Mouse (Mus musculus): ENCODE results near the gene Fmo5.

Fmo5 gene

DNA sequence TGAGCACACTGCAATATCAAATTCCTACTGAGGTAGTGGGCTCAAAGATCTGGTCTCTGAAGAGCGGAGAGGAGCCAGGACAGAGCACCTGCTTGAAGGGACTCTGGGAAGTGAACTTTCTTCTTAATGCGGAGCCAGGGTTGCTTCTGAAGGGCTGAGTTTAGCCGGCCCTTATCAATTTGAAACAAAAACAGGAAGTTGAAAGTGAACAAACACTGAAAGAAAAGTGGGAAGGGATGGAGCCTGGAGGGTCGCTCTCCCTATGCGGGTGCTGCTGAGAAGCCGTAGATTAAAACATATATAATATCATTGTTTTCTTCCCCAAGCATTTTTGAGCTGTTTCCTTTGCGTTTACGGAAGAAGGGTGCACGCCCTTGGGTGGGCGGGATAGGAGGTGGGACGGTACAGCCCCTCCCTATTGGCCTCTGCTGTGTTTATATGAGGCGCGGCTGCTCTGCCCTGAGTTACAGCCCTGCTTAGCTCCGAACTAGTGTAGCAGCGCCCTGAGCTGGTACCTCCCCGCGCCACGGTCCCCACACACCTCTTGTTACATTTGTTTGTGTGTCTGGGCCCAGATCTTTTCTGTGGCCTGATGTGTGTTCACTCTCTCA is at the start of gene Fmo5:
Gene Fmo5 (plus strand): TSS at position 414 of the 611 bp plus-strand sequence.
- DNase-seq (ENCODE audit: low read depth, low spot score) = no peak

- DNase-seq (ENCODE audit: low read depth, low spot score) = peak; percentile 86
Observed at GRCm38 (mm10) chr3:97585383-97586160, 43.0 kb upstream of the Fmo5 start.

DNA sequence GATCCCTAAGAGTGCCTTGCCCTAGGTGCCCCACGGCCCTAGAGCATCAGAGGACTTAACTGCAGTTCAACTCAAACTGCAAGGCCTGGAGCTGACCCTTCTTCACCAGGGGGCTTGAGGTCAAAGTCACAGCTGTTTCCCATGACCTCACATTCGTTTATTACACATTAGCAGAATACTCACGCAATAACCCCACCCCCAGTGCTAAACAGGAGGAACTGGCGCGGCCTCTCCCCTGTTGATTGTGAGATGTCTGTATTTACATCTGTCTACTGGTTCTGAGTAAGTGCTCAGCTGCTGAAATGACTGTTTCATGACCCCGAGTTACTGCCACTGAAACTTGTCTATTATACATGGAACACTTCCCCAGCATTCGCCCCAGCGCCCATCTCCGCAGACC is 40.9 kb upstream of the Fmo5 start:
- DNase-seq (ENCODE audit: low read depth, low spot score) = peak; percentile 11

DNA sequence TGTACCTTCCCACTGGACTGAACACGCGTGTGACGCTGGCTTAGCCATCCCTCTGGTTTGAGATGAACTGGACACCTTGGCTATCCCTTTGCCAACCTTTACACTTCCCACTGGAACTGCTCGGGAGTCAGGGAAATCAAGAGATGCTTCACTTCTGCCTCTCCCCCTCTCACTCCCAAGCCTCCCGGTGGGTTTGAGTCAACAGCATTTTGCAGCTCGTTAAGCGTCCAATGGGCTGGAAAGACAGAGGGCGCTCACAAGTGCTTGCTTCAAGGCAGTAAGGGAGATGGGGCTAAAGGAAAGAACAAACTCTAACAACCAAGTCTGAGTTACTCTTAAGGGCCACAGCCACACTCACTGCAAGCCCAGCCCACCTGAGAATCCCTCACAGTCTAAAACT is 37.9 kb upstream of the Fmo5 start:
- DNase-seq (ENCODE audit: low read depth, low spot score) = no peak

DNA sequence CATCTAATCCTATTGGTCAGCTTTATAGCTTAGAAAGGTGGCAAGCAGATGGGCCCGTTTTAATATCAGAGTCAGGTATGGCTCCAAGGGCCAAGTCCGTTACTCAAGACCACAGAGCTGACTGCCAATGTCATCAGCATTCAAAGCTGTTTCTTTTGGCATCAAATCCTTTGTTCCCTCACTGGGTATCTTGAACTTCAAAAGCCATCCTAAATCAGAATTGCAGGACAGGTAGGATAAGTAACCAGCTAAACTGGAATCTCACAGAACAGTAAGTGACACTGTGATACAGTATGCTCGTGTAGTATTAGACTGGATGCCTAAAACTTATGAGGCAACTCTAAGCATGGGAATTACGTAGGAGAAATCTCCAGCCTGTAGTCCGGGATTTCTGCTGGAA is 35.5 kb upstream of the Fmo5 start:
- DNase-seq (ENCODE audit: low read depth, low spot score) = no peak

DNA sequence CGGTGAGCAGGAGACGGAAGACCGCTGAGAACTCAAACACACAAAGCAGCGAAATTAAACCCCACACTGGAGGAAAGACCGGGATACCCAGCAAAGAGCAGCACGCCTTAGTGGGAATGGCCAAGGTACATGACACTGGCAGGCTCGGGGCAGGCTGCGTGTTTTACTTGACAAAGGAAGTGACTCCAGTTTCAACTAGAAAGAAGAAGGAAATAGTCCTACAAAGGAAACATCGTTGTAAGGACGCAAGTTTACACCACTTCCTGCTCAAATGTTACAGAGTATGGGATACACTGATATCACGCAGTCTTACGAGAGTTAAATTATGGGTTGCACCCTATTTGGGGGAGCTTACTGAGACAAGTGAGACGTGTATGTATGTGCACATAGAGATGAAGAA is 34.5 kb upstream of the Fmo5 start:
- DNase-seq (ENCODE audit: low read depth, low spot score) = no peak

- DNase-seq (ENCODE audit: low read depth, low spot score) = no peak
Observed at GRCm38 (mm10) chr3:97595066-97595465, 33.5 kb upstream of the Fmo5 start.

- no peak for DNase-seq (ENCODE audit: low read depth, low spot score)
Observed at GRCm38 (mm10) chr3:97596796-97597195, 31.8 kb upstream of the Fmo5 start.

DNA sequence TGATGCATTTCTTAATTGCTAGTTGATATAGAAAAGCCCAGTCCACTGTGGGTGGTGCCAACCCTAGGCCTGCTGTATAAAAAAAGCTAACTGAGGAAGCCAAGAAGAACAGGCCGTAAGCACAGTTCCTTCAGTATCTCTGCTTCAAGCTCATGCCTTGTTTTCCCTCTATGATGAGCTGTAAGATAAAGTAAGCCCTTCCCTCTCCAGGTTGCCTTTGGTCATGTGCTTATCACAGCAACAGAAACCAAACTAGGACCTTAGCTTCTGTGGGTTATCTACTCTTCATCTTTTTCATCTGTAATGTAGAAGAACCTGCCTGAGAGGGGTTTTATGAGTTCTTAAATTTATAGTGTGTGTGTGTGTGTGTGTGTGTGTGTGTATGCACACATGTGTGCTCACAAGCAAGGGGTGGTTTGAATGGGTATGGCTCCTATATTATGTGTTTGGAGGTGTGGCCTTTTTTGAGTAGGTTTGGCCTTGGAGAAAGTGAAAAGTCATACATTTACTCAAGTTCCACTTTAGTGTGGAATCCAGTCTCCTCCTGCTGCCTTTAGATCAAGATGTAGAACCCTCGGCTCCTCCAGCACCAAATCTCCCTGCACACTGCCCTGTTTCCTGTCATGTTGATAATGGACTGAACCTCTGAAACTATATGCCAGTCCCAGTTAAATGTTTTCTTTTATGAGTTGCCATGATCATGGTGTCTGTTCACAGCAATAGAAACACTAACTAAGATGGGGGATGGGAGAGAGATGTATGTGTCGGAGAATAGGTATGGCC is 28.4 kb upstream of the Fmo5 start:
- DNase-seq (ENCODE audit: low read depth, low spot score) = no peak

- DNase-seq (ENCODE audit: low read depth, low spot score) = no peak
Observed at GRCm38 (mm10) chr3:97609201-97609844, 19.3 kb upstream of the Fmo5 start.

- peak; percentile 93 for DNase-seq (ENCODE audit: low read depth, low spot score)
Observed at GRCm38 (mm10) chr3:97609845-97610410, 18.7 kb upstream of the Fmo5 start, which contains the start of gene Chd1l. TSS of gene Chd1l (minus strand) at chr3:97610203.

DNA sequence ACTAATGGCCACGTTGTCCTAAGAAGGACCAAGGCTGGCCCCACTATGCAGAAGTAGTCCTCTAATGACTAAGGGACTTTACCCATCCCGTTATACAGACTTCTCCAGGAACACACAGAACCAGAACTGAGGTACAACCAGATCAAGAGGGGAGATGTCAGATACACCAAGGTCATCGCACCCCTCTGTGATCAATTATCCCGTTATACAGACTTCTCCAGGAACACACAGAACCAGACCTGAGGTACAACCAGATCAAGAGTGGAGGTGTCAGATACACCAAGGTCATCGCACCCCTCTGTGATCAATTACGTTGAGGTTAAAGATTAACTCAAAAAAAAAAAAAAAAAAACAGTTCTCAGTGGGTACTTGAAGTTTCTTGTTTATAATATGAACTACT is 17.6 kb upstream of the Fmo5 start:
- no peak for DNase-seq (ENCODE audit: low read depth, low spot score)

DNA sequence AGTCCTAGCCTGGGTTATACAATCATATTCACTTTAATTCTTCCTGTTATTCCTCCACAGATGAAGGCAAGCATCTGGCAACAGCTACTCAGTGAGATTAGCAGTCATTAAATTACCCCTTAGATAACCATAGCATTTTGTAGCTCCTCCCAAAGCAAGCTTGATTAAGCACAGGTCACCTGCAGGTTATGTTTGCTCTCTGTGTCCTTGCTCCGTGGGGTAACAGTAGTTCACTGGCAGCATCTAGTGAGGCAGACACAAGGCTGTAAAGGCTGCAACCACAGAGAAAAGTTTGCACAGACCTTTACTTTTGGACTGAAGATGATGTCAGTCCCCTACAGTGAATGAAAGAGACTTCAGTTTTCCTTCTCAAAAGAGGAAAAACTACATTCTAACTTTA is 13.4 kb upstream of the Fmo5 start:
- no peak for DNase-seq (ENCODE audit: low read depth, low spot score)

GRCm38 (mm10) chr3:97615933-97616332 is 12.7 kb upstream of the Fmo5 start:
- DNase-seq (ENCODE audit: low read depth, low spot score) = no peak

DNA sequence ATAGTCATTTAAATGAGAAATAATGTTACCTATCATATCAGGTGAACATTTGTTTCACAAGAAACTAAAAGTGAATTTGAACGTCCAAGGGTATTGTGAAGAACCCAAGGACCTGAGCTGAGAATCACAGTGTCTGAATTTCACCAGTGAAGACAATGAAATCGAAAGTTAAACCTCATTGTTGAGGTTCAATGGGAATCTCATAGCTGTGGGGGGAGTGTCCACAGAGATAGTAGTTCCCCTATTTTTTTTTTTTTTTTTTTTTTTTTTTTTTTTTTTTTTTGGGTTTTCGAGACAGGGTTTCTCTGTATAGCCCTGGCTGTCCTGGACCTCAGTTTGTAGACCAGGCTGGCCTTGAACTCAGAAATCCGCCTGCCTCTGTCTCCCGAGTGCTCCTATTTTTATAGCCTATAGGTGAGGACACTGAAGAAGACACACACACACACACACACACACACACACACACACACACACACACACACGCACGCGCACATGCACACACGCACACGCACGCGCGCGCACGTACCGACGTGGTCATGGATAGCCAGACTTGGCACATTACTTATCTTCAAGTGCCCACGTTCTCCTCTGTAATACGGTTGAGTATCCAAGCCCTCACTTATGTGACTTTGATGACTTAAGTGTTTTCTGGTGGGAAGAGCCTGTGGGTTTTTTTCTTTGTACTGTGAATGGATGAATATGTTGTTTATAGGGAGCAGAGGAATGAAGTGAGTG is 11.3 kb upstream of the Fmo5 start:
- no peak for DNase-seq (ENCODE audit: low read depth, low spot score)

DNA sequence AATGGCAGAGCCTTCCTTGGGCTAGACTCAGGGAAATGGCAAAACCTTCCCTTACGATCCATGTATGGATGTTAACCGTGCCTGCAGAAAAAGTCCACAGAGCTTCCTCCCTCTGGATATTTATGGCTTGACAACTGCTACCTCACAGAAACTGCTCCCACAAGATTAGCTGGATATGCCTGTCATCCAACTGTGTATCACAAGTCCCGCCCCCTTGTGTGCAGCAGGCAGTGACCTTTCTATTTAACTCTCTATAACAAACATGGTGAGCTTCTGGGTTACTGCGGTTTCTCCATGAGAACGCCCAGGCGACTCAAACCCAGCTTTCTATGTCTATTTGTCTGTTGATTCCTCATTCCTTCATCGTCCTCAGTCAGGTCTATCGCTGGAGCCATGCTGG is 10.7 kb upstream of the Fmo5 start:
- no peak for DNase-seq (ENCODE audit: low read depth, low spot score)

DNA sequence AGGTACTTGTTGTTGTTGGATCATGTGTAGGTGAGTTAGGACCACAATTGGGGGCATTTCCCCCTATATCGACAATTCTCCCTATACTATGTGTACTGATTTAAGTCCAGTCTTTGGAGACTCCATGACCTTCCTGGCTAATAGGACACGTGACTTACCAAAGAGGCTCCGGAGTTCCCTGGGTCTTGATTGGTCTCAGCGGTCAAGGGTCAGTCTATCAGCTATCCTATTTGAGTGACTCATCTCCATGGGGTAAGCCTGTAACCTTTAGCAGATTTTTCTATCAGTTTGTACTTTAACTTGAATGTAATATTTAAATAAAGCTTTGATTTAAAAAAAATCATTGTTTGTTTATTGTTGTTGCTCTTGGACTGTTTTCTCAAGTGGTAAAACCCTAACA is 7.9 kb upstream of the Fmo5 start:
- no peak for DNase-seq (ENCODE audit: low read depth, low spot score)

- DNase-seq (ENCODE audit: low read depth, low spot score) = no peak
Observed at GRCm38 (mm10) chr3:97624611-97625010, 4.0 kb upstream of the Fmo5 start.

DNA sequence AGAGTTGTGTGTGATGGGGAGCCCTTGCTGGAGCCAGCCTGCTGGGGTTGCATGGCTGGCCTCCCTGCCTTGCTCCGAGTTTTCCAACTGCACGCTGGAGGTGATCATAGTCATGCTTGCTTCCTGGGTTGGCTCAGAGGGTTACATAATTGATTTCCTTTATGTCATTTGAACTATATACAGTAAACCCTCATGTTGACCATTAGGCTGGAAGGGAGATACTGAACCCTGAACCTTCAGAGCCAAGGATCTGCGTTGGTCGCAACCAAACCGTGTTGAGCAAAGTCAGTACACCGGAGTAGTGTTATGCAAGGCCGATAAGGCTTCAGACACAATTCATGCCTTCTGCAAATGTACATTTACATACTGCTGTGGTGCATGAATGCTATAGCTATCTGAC is 711 bp upstream of the Fmo5 start:
- no peak for DNase-seq (ENCODE audit: low read depth, low spot score)

DNA sequence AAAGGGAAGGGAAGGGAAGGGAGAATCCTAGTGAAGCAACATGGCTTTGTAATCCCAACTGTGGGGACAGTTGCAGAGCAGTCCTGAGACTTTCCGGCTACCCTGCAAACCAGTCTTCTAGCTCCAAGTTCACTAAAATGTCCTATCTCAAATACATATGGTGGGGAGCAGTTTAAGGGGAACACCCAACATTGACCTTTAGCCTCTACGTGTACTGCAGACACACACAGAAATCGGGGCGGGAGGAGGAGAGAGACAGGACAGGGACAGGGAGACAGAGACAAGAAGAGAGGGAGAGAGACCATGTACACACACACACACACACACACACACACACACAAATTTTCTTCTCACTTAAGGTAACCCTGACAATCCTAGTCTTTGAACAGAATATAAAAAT is 1.3 kb downstream of the Fmo5 start:
- no peak for DNase-seq (ENCODE audit: low read depth, low spot score)

- no peak for DNase-seq (ENCODE audit: low read depth, low spot score)
Observed at GRCm38 (mm10) chr3:97630746-97631145, 2.1 kb downstream of the Fmo5 start.
